Mouse (Mus musculus) hindbrain, embryonic 12.5 days (tissue): ENCODE measurements around the gene Smarce1. TPM values are rescaled to one million over a fixed set of nuclear protein-coding genes. Genes with fewer than 3 reads are reported as not detected.

Source experiments
- ATAC-seq: fragments of 200-750 bp; cut with Nextera tagmentation; 2 replicates; pipeline ENCODE4 v1.8.0; 2017; ENCODE audit warnings: moderate TSS enrichment; ENCODE audit not compliant: low FRiP score
- H3K27ac ChIP-seq: fragments of 300-500 bp; sonication (generic); 2 replicates; pipeline ENCODE4 v1.5.1; 2016; ENCODE audit warnings: mild to moderate bottlenecking
- H3K27me3 ChIP-seq: fragments of 300-500 bp; sonication (generic); 2 replicates; pipeline ENCODE4 v1.6.1; 2016; ENCODE audit warnings: mild to moderate bottlenecking
- H3K36me3 ChIP-seq: fragments of 300-500 bp; sonication (generic); 2 replicates; pipeline ENCODE4 v1.6.1; 2016; ENCODE audit warnings: mild to moderate bottlenecking
- H3K4me1 ChIP-seq: fragments of 300-500 bp; sonication (generic); 2 replicates; pipeline ENCODE4 v1.6.1; 2016
- H3K4me2 ChIP-seq: fragments of 300-500 bp; sonication (generic); replicated peaks from 2 replicates; pipeline ENCODE4 v1.6.1; 2016; ENCODE audit warnings: mild to moderate bottlenecking
- H3K4me3 ChIP-seq: fragments of 300-500 bp; sonication (generic); 2 replicates; pipeline ENCODE4 v1.5.1; 2016; ENCODE audit warnings: mild to moderate bottlenecking
- H3K9ac ChIP-seq: fragments of 300-500 bp; sonication (generic); 2 replicates; pipeline ENCODE4 v1.6.1; 2016; ENCODE audit warnings: mild to moderate bottlenecking, moderate library complexity
- H3K9me3 ChIP-seq: fragments of 300-500 bp; sonication (generic); replicated peaks from 2 replicates; pipeline ENCODE4 v1.6.1; 2016; ENCODE audit warnings: mild to moderate bottlenecking
- whole genome bisulfite sequencing: fragments of 180-500 bp; shearing (Covaris S2); methylation state at CpG from one replicate; pipeline ENCODE4 v1.1.7; 2016; 5-methylcytosine and 5-hydroxymethylcytosine counted together
- polyA plus RNA-seq: library from polyadenylated mRNA; unstranded; fragments of >200 nt; fragmentation: Nextera tagmentation; extraction: Ambion mirVana; gene quantifications from 2 replicates; pipeline ENCODE4 v1.2.1, GENCODE M21; 2016

The Smarce1 gene
- polyA plus RNA-seq, 1 experiment from 2014 or later = 366 TPM

GRCm38 (mm10) chr11:99221811-99222210 is 9.0 kb downstream of the Smarce1 start:
- Histone ChIP-seq H3K27ac (no peak overlapping the region), H3K4me2 (no peak overlapping the region), H3K4me1 (peaks cover 6% of the 10 kb centered on the region; the same call in 1 of the 2 replicates), H3K9ac (no peak overlapping the region), H3K27me3 (no peaks in the 10 kb centered on the region), H3K9me3 (no peaks in the 10 kb centered on the region), H3K36me3 (peaks cover 67% of the 10 kb centered on the region), H3K4me3 (no peak overlapping the region)
- 86% methylated on average over 2 of the region's 2 CpGs for WGBS
- no peak for ATAC-seq

- H3K4me1 ChIP-seq = no peaks in the 10 kb centered on the region
- no peak overlapping the region for H3K27ac ChIP-seq
- H3K4me2 ChIP-seq = no peak overlapping the region
- H3K27me3 ChIP-seq = no peaks in the 10 kb centered on the region
- ATAC-seq = no peak
- H3K9ac ChIP-seq = no peak overlapping the region
- WGBS = 93% methylated on average over 7 of the region's 7 CpGs
- peaks cover 80% of the 10 kb centered on the region for H3K36me3 ChIP-seq
- no peaks in the 10 kb centered on the region for H3K9me3 ChIP-seq
- H3K4me3 ChIP-seq = no peak overlapping the region
Observed at GRCm38 (mm10) chr11:99217248-99217986, 13.4 kb downstream of the Smarce1 start.

GRCm38 (mm10) chr11:99216181-99216580 is 14.6 kb downstream of the Smarce1 start:
- Histone ChIP-seq H3K4me3 (no peak overlapping the region), H3K9me3 (no peaks in the 10 kb centered on the region), H3K4me2 (no peak overlapping the region), H3K27ac (no peak overlapping the region), H3K4me1 (no peaks in the 10 kb centered on the region), H3K9ac (no peak overlapping the region), H3K27me3 (no peaks in the 10 kb centered on the region), H3K36me3 (peaks cover 82% of the 10 kb centered on the region)
- no peak for ATAC-seq
- over 99% methylated on average over 3 of the region's 3 CpGs for WGBS

DNA sequence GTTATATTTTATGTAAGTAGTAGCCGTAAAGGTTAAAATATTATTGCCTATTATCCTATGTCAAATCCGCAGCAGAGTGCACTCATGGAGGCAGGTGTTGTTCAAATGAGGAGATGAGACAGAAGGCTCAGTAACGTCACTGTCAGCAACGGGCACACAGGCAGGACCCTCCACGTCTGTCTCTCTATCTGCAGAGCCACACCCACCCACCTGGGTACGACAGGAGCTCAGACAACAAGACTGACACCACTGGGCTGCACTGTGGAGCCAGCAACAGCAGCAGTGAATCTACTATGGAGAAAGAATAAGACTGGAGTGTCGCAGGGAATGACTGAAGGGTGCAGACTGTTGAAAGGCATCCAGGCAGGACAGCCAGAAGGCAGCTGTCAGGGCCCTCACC is 18.1 kb downstream of the Smarce1 start:
- Histone ChIP-seq H3K4me1 (no peaks in the 10 kb centered on the region), H3K27me3 (no peaks in the 10 kb centered on the region), H3K9ac (no peak overlapping the region), H3K4me3 (no peak overlapping the region), H3K27ac (no peak overlapping the region), H3K36me3 (peaks cover 83% of the 10 kb centered on the region), H3K9me3 (no peaks in the 10 kb centered on the region), H3K4me2 (no peak overlapping the region)
- WGBS = 87% methylated on average over 7 of the region's 7 CpGs
- ATAC-seq = no peak

- no peak for ATAC-seq
- Histone ChIP-seq H3K9ac (no peak overlapping the region), H3K4me1 (no peaks in the 10 kb centered on the region), H3K27me3 (no peaks in the 10 kb centered on the region), H3K36me3 (peaks cover 75% of the 10 kb centered on the region), H3K4me3 (no peak overlapping the region), H3K27ac (no peak overlapping the region), H3K4me2 (no peak overlapping the region), H3K9me3 (no peaks in the 10 kb centered on the region)
- 79% methylated on average over 2 of the region's 2 CpGs for WGBS
Observed at GRCm38 (mm10) chr11:99211964-99212363, 18.9 kb downstream of the Smarce1 start.

DNA sequence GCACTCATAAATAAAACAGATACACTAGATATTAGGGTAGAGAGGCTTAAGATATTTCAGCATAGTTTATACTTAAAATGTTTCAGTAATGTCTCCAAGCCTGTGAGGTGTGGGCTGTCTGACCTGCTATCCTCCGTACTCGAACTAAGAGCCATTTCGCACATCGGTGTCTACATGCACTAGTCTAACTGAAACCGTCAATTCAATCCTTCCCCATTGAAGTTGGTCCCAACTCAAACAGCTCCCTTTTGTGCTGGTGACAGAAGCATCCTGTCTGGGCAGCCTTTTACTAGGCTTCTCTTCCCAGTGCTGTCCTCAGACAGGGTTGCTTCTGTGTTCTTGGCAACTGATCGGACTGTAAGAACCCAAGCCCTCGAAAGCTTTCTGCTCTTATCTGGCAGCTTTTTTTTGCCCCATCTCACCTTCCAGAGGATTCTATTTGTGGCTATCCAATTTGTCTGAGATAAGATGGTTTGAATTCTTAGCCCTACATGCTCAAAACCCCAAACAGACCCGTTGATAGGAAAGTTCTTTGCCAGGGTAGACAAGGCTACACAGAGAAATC is 22.6 kb downstream of the Smarce1 start:
- no peak for ATAC-seq
- H3K9me3 ChIP-seq = no peaks in the 10 kb centered on the region
- H3K36me3 ChIP-seq = peaks cover 41% of the 10 kb centered on the region
- H3K4me1 ChIP-seq = no peaks in the 10 kb centered on the region
- no peaks in the 10 kb centered on the region for H3K27me3 ChIP-seq
- H3K27ac ChIP-seq = no peak overlapping the region
- H3K9ac ChIP-seq = no peak overlapping the region
- H3K4me2 ChIP-seq = no peak overlapping the region
- WGBS = 80% methylated on average over 8 of the region's 8 CpGs
- H3K4me3 ChIP-seq = no peak overlapping the region

DNA sequence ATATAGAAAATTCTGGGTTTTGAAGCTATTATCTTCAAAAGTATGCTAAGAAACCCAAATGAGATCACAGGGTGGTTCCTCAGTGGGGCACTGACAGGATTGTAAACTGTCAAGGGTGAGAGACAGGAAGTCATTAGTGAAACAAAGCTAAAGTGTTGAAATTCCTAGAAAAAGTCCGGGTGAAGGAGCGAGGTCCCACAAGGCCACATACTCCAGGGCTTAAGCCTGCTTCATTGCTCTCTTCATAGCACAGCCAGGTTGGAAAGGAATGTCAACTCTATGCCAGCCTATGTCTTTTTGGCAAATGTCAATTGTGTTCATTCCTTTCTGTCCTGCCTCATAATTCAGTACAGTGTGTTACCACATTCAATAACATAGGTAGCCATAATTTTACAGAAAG is 23.4 kb downstream of the Smarce1 start:
- ATAC-seq = no peak
- no peak overlapping the region for H3K4me2 ChIP-seq
- H3K4me3 ChIP-seq = no peak overlapping the region
- H3K36me3 ChIP-seq = peaks cover 34% of the 10 kb centered on the region
- no peak overlapping the region for H3K9ac ChIP-seq
- H3K4me1 ChIP-seq = no peaks in the 10 kb centered on the region
- H3K9me3 ChIP-seq = no peaks in the 10 kb centered on the region
- WGBS = 33% methylated on average over 2 of the region's 2 CpGs
- H3K27me3 ChIP-seq = no peaks in the 10 kb centered on the region
- no peak overlapping the region for H3K27ac ChIP-seq

- H3K4me2 ChIP-seq = no peak overlapping the region
- WGBS = 31% methylated on average over 2 of the region's 2 CpGs
Observed at GRCm38 (mm10) chr11:99206954-99207353, 23.9 kb downstream of the Smarce1 start.

DNA sequence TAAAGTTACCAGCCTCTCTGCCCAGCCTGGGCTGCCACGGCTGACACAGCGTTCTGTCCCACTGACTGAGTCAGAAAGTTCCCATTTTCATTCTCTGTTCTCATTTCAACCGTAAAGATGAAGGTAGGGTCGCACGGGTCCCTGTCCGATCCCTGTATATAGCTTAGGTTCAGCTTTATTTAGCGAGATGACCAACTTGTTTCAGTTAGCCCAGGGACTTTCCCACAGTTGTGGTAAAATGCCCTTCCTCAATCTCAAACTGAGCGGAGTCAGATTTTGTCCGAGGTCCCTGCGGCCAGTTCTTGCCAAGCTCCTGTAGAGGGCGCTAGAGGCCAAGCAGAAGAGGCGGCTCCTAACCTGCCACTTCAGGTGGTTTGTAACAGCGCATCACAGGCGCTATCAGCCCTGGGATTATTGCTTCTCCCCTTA is 41.6 kb downstream of the Smarce1 start:
- WGBS = 24% methylated on average over 14 of the region's 14 CpGs
- Histone ChIP-seq H3K27me3 (peaks cover 13% of the 10 kb centered on the region), H3K4me3 (no peak overlapping the region), H3K9me3 (no peaks in the 10 kb centered on the region), H3K4me1 (no peaks in the 10 kb centered on the region), H3K4me2 (no peak overlapping the region), H3K9ac (no peak overlapping the region), H3K36me3 (no peaks in the 10 kb centered on the region), H3K27ac (no peak overlapping the region)
- no peak for ATAC-seq

More at GRCm38 (mm10) chr11:99206954-99207353, 23.9 kb downstream of the Smarce1 start:
- Histone ChIP-seq H3K4me1 (no peaks in the 10 kb centered on the region), H3K9ac (no peak overlapping the region), H3K27ac (no peak overlapping the region), H3K9me3 (no peaks in the 10 kb centered on the region), H3K36me3 (peaks cover 29% of the 10 kb centered on the region), H3K27me3 (no peaks in the 10 kb centered on the region), H3K4me3 (no peak overlapping the region)
- no peak for ATAC-seq

DNA sequence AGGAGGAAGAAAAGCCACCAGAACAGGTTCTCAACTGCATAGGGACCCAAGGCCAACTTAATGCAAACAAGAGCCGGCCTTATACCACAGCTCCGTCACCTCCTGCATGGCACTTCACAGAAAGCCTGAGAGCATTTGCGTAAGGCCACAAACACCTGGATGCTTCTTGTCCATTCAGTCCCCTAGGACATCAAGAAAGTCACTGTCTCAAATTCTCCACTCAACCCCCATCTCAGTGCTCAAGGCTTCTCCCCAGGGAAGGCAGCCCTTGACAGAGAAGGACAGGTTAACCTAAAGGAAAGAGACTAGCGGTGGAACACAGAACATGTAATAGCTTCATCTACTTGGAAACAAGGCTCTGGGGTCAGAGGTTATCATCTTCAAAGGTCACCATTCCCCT is 43.5 kb downstream of the Smarce1 start:
- Histone ChIP-seq H3K27me3 (peaks cover 13% of the 10 kb centered on the region), H3K9me3 (no peaks in the 10 kb centered on the region), H3K9ac (no peak overlapping the region), H3K4me1 (no peaks in the 10 kb centered on the region), H3K36me3 (no peaks in the 10 kb centered on the region), H3K27ac (no peak overlapping the region), H3K4me2 (no peak overlapping the region), H3K4me3 (no peak overlapping the region)
- WGBS = 92% methylated on average over 4 of the region's 4 CpGs
- ATAC-seq = no peak

GRCm38 (mm10) chr11:99186836-99187235 is 44.0 kb downstream of the Smarce1 start:
- Histone ChIP-seq H3K9ac (no peak overlapping the region), H3K4me3 (no peak overlapping the region), H3K27ac (no peak overlapping the region), H3K4me1 (no peaks in the 10 kb centered on the region), H3K27me3 (peaks cover 13% of the 10 kb centered on the region), H3K4me2 (no peak overlapping the region), H3K9me3 (no peaks in the 10 kb centered on the region), H3K36me3 (no peaks in the 10 kb centered on the region)
- no peak for ATAC-seq
- WGBS = 80% methylated on average over 2 of the region's 2 CpGs

DNA sequence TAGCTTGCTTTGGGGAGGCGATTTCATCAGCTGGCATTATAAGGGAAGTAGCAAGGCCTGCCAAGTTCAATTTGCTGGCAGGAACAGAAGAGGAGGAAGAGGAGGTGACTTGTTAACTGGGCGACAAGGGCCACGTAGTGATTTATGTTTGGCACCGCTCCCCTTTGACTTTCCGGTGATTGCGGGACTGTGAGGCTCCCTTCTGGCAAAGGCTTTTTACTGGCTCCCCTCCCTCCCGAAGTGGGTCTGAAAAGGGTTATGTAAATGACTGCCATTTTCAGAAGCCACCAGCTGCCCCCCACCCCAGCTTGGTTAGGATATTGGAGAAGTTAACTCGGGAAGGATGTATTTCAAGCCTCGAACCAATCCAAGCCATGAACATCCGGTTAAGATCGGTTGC is 48.2 kb downstream of the Smarce1 start:
- WGBS = 73% methylated on average over 11 of the region's 11 CpGs
- H3K27ac ChIP-seq = no peak overlapping the region
- H3K4me3 ChIP-seq = no peak overlapping the region
- no peaks in the 10 kb centered on the region for H3K27me3 ChIP-seq
- H3K36me3 ChIP-seq = no peaks in the 10 kb centered on the region
- H3K4me1 ChIP-seq = no peaks in the 10 kb centered on the region
- no peaks in the 10 kb centered on the region for H3K9me3 ChIP-seq
- no peak overlapping the region for H3K9ac ChIP-seq
- H3K4me2 ChIP-seq = no peak overlapping the region
- ATAC-seq = no peak

DNA sequence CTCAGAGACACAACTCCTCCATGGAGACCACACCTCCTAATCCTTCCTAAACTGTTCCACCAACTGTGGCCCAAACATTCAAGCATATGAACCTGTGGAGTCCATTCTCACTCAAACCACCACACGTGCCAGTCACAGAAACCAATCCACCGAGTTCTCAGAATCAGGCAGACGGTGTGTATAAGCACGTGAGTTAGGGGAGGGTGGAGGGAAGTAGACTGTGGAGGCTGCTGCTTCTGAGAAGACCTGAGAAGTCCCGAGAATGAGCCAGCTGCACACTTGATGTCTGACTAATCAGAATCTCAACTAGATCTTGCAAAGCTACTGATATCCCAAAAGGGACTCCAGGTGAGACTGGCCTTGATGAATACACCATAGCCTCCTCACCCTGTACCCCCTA is 50.7 kb downstream of the Smarce1 start:
- H3K27me3 ChIP-seq = no peaks in the 10 kb centered on the region
- H3K36me3 ChIP-seq = no peaks in the 10 kb centered on the region
- H3K4me3 ChIP-seq = no peak overlapping the region
- H3K4me1 ChIP-seq = no peaks in the 10 kb centered on the region
- no peak overlapping the region for H3K4me2 ChIP-seq
- H3K9ac ChIP-seq = no peak overlapping the region
- ATAC-seq = no peak
- H3K27ac ChIP-seq = no peak overlapping the region
- 85% methylated on average over 5 of the region's 5 CpGs for WGBS
- no peaks in the 10 kb centered on the region for H3K9me3 ChIP-seq
